Mouse (Mus musculus) heart, adult 2 months (tissue): ENCODE data around the gene Lamp3.

Experiments used
- CTCF ChIP-seq: fragments of 200-600 bp; IDR thresholded peaks from 2 replicates; pipeline ENCODE4 v1.8.1; 2022; ENCODE audit warnings: antibody characterized with exemption, mild to moderate bottlenecking, moderate library complexity
- EP300 ChIP-seq: fragments of 200-500 bp; IDR thresholded peaks from 2 replicates; pipeline ENCODE4 v1.6.1; 2011; ENCODE audit warnings: low read depth, low read length, control low read depth; ENCODE audit not compliant: insufficient read depth

DNA sequence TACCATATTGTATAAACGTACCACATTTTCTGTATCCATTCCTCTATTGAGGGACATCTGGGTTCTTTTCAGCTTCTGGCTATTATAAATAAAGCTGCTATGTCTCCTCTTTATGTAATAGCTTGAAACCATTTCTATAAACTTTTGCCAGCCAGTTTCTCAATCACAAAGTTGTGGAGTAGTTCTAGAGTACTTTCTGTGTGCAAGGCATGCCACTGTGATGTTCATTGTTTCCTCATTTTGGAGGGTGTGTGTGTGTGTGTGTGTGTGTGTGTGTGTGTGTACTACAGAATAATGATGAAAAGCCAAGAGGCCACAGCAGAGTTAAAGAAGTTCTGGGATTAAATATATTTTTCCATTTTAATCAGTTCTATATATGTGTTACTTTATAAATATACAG lies 1.2 kb upstream of the Lamp3 start:
- no peak for TF ChIP-seq EP300
- no peak for TF ChIP-seq CTCF
